Mouse (Mus musculus) hindbrain, embryonic 14.5 days (tissue): ENCODE measurements at regions not wholly inside any gene's neighbourhood (a gene's known extent, or its start where the extent isn't known, plus 50 kb on each side); places are given as distances from the start of the nearest gene placed in this dataset.
"Not testable (repeated sequence)": the region's sequence is repeated elsewhere in the genome, so short reads cannot be mapped to it uniquely, and the experiment has no call there.

Experiments
- ATAC-seq: fragments of 200-750 bp; cut with Nextera tagmentation; 2 replicates; pipeline ENCODE4 v1.8.0; 2017; ENCODE audit warnings: moderate number of reproducible peaks, mild to moderate bottlenecking, moderate TSS enrichment, moderate library complexity; ENCODE audit not compliant: low FRiP score
- DNase-seq: peaks from one replicate; pipeline ENCODE4 v3.0.0-alpha.2; 2015; ENCODE audit warnings: low spot score
- H3K27ac ChIP-seq: fragments of 300-500 bp; sonication (generic); 2 replicates; pipeline ENCODE4 v1.5.1; 2014; ENCODE audit warnings: mild to moderate bottlenecking, moderate library complexity
- H3K27me3 ChIP-seq: fragments of 300-500 bp; sonication (generic); 2 replicates; pipeline ENCODE4 v1.6.1; 2014; ENCODE audit warnings: mild to moderate bottlenecking, low read length, mixed read lengths; ENCODE audit not compliant: control insufficient read depth, insufficient read depth
- H3K36me3 ChIP-seq: fragments of 300-500 bp; sonication (generic); replicated peaks from 2 replicates; pipeline ENCODE4 v1.6.1; 2014; ENCODE audit not compliant: control insufficient read depth, insufficient read depth
- H3K4me1 ChIP-seq: fragments of 300-500 bp; sonication (generic); replicated peaks from 2 replicates; pipeline ENCODE4 v1.6.1; 2014; ENCODE audit warnings: antibody characterized with exemption, low read length, mixed read lengths; ENCODE audit not compliant: control insufficient read depth, insufficient read depth
- H3K4me2 ChIP-seq: fragments of 300-500 bp; sonication (generic); replicated peaks from 2 replicates; pipeline ENCODE4 v1.6.1; 2014; ENCODE audit warnings: mild to moderate bottlenecking, moderate library complexity
- H3K4me3 ChIP-seq: fragments of 300-500 bp; sonication (generic); replicated peaks from 2 replicates; pipeline ENCODE4 v1.5.1; 2014; ENCODE audit warnings: mild to moderate bottlenecking, low read length
- H3K9ac ChIP-seq: fragments of 300-500 bp; sonication (generic); 2 replicates; pipeline ENCODE4 v1.6.1; 2014
- H3K9me3 ChIP-seq: fragments of 300-500 bp; sonication (generic); 2 replicates; pipeline ENCODE4 v1.6.1; 2016; ENCODE audit warnings: low read length; ENCODE audit not compliant: control insufficient read depth
- whole genome bisulfite sequencing: fragments of 180-500 bp; shearing (Covaris S2); extraction: QIAGEN DNeasy Blood & Tissue Kit; methylation state at CpG from one replicate; pipeline ENCODE4 v1.1.7; 2014; 5-methylcytosine and 5-hydroxymethylcytosine counted together

GRCm38 (mm10) chr4:51127813-51128212, 88.7 kb upstream of the Cylc2 start:
- DNase-seq (no peak), ATAC-seq (no peak)
- 97% methylated on average over 1 of the region's 1 CpGs for WGBS

GRCm38 (mm10) chr4:51131846-51132245, 84.6 kb upstream of the Cylc2 start:
- 62% methylated on average over 1 of the region's 1 CpGs for whole genome bisulfite sequencing
- H3K9ac ChIP-seq, H3K27ac ChIP-seq, DNase-seq, H3K4me2 ChIP-seq, H3K36me3 ChIP-seq, H3K9me3 ChIP-seq, H3K4me1 ChIP-seq, H3K4me3 ChIP-seq, ATAC-seq, H3K27me3 ChIP-seq: not testable (repeated sequence)

More at GRCm38 (mm10) chr4:51127813-51128212, 88.7 kb upstream of the Cylc2 start:
- Histone ChIP-seq H3K9me3 (no peaks in the 10 kb centered on the region), H3K36me3 (no peaks in the 10 kb centered on the region), H3K4me1 (no peaks in the 10 kb centered on the region), H3K9ac (no peak overlapping the region), H3K27me3 (no peaks in the 10 kb centered on the region), H3K4me3 (no peak overlapping the region), H3K4me2 (no peak overlapping the region), H3K27ac (no peak overlapping the region)

GRCm38 (mm10) chr4:51152973-51153372, 63.5 kb upstream of the Cylc2 start:
- Histone ChIP-seq H3K27me3 (no peaks in the 10 kb centered on the region), H3K27ac (peak overlapping the region; percentile 38; the same call in 1 of the 2 replicates), H3K4me2 (no peak overlapping the region), H3K4me1 (peaks cover 5% of the 10 kb centered on the region; the same call in 1 of the 2 replicates), H3K4me3 (no peak overlapping the region), H3K36me3 (no peaks in the 10 kb centered on the region), H3K9ac (no peak overlapping the region), H3K9me3 (no peaks in the 10 kb centered on the region)
- DNase-seq, result no peak
- no peak for ATAC-seq
- WGBS, result 38% methylated on average over 3 of the region's 3 CpGs

GRCm38 (mm10) chr4:51153539-51153938, 62.9 kb upstream of the Cylc2 start:
- DNase-seq, result no peak

More at GRCm38 (mm10) chr4:51153539-51153938, 62.9 kb upstream of the Cylc2 start:
- H3K36me3 ChIP-seq, result no peaks in the 10 kb centered on the region
- no peak for ATAC-seq
- H3K4me1 ChIP-seq, result peaks cover 5% of the 10 kb centered on the region; the same call in 1 of the 2 replicates
- no peak overlapping the region for H3K4me3 ChIP-seq
- no peak overlapping the region for H3K9ac ChIP-seq
- H3K4me2 ChIP-seq, result no peak overlapping the region
- H3K27ac ChIP-seq, result no peak overlapping the region
- no peaks in the 10 kb centered on the region for H3K9me3 ChIP-seq
- 81% methylated on average over 2 of the region's 2 CpGs for WGBS
- no peaks in the 10 kb centered on the region for H3K27me3 ChIP-seq
